Mouse (Mus musculus): ENCODE measurements around the gene Susd6.
"Not testable (repeated sequence)": the region's sequence is repeated elsewhere in the genome, so short reads cannot be mapped to it uniquely, and the experiment has no call there.

Gene Susd6

DNA sequence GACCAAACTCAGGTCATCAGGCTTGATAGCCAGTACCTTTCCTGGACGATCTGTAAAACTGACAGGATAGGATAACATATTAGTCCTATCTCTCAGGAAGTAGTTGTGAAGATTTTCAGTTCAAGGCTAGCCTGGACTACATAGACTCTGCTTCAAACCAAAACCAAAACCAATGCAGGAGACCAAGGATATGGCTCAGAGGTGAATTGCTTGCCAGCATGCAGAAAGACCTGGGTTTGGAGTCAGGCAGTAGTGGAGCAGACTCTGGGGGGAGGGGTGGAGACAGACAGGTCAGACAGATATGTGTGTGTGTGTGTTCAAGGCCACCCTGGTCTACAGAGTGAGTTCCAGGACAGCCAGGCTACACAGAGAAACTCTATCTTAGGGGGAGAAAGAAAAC, 3.7 kb upstream of the Susd6 start:
- no peak for DNase-seq

GRCm38 (mm10) chr12:80787604-80788003, 2.7 kb upstream of the Susd6 start:
- no peak for DNase-seq

DNA sequence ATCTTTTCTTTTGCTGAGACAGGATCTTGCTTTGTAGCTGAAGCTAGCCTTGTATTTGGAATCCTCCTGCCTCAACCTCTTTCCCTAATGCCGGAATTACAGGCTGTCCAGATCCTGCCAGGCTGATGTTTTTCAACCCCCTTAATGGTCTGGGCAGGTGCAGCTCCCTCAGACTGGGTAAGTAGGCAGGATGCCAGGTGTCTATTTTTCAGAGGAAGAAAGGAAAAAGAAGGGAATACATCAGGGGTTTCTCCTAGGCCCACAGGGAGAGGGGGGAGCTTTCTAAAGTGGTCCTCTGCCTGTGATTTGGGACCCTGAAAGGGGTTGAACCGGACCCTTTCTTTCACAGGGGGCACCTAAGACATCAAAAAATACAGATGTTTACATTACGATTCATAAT, 2.1 kb upstream of the Susd6 start:
- no peak for DNase-seq

DNA sequence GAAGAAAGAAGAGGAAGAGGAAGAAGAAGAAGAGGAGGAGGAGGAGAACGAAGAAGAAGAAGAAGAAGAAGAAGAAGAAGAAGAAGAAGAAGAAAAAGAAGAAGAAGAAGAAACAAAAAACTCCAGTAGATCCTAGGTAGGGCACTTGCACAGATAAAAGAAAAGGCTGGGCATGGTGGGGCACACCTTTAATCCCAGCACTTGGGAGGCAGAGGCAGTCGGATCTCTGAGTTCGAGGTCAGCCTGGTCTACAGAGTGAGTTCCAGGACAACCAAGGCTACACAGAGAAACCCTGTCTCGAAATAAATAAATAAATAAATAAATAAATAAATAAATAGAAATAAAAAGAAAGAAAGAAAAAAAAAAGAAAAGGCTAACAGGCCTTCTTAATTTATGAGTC, 1.0 kb upstream of the Susd6 start:
- DNase-seq = not testable (repeated sequence)

GRCm38 (mm10) chr12:80790700-80791570, 625 bp downstream of the Susd6 start:
- no peak for DNase-seq

DNA sequence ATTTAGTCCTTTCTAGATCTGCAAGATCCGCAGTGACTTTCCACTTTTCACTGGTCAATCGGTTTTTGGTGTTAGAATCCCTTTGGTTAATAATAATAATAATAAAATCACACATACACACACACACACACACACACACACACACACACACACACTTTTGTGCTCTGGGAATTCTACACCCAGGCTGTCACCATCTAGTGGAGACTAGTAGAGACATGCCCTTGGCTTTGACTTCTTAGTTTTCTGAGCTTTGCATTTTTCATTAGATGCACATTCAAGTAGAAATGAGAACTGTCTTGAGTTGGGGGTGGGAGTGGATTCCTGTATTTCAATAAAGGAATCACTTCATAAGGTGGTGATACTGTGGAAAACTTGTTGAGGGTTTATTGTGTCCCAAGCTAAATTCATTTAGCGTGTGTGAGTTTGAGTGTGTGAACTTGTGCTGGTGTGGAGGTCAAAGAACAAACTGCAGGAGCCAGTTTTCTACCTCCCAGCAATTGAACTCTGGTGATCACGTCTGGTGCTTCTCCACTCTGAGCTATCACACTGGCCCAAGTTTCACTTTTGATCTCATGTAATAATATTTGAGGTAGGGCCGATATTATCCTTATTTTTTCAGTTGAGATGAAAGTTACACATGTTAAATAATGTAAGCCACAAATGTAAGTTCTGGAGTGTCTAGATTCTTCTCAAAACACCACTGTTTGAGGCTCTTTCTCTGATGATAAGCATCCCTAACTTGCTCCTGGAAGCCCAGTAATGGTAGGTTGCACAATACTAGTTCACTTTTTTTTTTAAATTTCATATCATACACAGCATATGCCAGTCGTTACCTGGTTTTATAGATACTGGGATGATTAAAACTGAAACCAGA, 1.5 kb downstream of the Susd6 start:
- DNase-seq = no peak

DNA sequence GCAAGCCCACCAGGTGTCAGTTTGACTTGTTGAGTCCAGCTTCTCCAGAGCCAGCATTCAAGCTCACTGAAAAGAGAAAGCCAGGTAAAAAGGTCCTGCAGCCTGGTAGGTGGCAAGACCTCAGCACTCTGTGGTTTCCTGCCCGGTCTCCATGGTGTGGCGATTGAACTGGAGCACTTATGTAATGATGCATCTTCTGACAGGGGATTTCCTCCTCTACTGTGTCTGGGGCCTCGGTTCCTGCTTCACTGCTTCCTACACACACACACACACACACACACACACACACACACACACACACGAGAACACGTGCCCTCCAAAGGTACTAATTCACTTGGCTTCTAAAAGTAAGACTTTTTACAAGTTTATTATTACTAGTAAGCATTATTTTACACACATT, 2.6 kb downstream of the Susd6 start:
- no peak for DNase-seq

- no peak for DNase-seq
Measured at GRCm38 (mm10) chr12:80793535-80793934, 3.2 kb downstream of the Susd6 start.

DNA sequence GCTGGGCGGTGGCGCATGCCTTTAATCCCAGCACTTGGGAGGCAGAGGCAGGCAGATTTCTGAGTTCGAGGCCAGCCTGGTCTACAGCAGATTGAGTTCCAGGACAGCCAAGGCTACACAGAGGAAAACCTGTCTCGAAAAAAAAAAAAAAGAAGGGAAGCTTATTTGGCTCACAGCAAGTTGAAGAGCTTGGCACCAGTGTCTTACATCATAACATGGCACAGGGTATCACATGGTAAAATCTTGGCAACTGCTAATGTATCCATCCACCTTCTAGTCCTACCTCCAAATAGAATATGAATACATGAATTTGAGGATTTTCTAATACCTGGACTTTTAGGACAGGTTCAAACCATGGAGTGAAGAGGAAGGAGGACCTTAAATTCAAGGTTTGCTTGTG, 4.2 kb downstream of the Susd6 start:
- DNase-seq = no peak

- DNase-seq = no peak
Measured at GRCm38 (mm10) chr12:80794935-80795785, 4.8 kb downstream of the Susd6 start.

DNA sequence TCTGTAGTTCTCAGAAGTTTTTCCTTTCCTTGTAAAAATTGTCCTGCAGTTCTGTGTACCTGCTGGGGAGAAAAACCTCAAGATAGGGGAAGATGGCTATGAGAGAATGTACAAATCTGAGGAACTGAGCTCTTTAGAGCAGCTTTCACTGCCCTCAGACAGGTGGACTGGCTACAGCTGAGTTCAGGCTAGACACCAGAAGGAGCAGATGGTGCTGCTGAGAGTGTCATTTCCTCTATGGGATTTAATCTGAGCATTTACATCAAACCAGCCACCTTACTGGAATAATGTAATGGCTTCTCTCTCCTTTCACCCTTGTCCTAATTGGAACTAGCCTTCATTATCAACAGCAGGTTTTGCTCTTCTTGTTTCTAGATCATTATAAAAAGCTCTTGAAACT, 8.0 kb downstream of the Susd6 start:
- DNase-seq = no peak

DNA sequence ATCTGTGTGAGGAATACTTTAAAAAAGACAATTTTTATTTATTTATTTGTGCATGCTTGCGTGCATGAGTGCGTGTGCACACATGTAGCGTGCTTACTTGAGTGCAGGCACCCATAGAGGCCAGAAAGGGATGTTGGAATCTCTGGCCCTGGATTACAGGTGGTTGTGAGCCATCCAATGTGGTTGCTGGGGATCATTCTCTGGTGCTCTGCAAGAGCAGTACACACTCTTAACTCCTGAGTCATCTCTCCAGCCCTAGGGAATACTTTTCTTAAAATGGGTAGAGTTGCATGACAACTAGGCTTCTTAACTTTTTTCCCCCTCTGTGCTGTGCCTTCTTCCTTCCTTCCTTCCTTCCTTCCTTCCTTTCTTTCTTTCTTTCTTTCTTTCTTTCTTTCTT, 9.8 kb downstream of the Susd6 start:
- no peak for DNase-seq

GRCm38 (mm10) chr12:80801443-80801842, 11.1 kb downstream of the Susd6 start:
- no peak for DNase-seq

- peak; percentile 57 for DNase-seq
Measured at GRCm38 (mm10) chr12:80803924-80804323, 13.6 kb downstream of the Susd6 start.

DNA sequence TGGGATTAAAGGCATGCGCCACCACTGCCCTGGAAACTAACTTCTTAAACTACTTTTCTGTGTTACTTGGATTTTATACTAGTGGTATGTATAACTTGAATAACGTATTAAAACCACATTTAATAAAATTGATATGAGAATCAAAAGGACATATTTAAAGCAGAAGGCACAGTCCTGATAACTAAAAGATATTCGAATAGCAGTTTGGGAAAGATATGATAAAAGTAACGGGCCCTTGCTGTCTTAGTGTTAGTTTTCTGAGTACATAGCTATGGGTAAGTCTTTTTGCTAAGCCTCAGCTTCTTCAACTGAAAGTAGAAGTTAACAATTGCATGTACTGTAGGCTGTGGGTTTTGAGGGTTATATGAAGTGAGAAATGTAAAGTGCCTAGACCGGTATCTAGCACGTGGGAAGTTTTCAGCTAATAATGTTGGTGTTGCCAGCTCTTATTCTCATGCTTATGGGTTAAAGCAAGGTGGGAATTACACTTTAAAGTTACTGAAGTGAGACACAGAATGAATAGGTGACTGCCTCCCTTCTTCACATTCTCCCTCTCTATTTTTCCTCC, 14.6 kb downstream of the Susd6 start:
- DNase-seq = no peak

- no peak for DNase-seq
Measured at GRCm38 (mm10) chr12:80807451-80808085, 17.3 kb downstream of the Susd6 start.

- DNase-seq = no peak
Measured at GRCm38 (mm10) chr12:80810005-80810404, 19.7 kb downstream of the Susd6 start.

GRCm38 (mm10) chr12:80811646-80812509, 21.6 kb downstream of the Susd6 start:
- no peak for DNase-seq

DNA sequence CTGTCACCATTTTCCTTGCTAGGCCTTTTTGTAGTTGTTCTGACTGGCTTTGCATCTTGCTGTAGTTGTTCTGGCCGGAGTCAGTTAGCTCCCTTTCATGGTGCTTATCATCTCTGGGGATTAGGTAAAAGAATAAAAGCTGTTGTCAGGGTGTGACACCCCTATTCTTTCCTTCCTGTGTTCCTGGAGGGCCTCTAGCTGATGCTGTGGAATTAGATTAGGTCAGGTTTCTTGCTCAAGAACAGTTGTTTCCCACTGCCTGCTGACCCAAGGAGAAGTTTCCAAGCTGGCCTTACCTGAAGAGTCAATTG, 22.2 kb downstream of the Susd6 start:
- DNase-seq = no peak

- no peak for DNase-seq
Measured at GRCm38 (mm10) chr12:80813456-80813855, 23.1 kb downstream of the Susd6 start.

DNA sequence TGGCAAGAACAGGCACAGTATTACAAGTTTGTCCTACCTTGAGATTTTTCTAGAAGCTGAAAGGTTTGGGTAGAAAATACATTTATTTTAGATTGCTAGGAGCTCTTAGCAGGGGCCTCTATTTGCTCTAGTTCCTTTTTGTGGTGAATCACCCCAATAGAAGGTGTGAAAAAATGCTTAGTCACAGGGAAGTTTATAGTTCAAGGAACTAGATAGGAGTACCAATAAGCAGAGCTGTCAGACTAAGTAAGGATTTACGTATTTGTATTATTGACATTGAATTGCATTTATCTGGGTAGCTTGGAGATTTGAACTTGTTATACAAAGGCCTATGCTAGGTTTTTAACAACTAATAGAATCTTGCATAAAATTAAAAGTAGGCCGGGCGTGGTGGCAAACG, 23.6 kb downstream of the Susd6 start:
- no peak for DNase-seq

All from right cerebral cortex, postnatal 4 days (tissue).